In the genomic region with DNA sequence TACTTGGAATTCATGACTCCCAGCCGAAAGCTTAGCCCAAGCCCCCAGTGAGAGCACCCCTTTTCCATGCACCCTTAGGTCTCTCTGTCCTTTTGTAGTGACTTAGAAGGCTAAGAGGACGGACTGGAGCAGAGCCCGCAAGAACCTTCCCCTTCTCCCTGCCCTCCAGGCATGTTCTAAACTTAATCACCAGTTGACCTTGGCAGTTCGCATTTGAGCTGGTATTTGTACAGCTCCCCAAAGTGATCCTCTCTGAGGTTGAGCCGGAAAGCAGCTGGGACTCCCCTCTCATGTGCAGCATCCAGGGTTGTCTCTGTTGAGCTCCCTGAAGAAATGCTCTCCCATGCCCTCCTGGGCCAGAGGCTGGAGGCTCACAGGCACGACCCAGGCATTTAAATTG, we compare ENCODE assay signal across 13 mouse cellular contexts.
"Had no signal": no experiment of that assay in that cellular context is flagged by ENCODE, and none has a peak within 500 bp of the region (broad histone marks: within the 10 kb centered on the region; RNA-seq: fewer than 3 reads in every experiment).

No protein-coding gene starts in this region.

- H3K27ac ChIP-seq: left cerebral cortex, adult 2 months; limb, embryonic 10.5 days; liver, embryonic 15.5 days; midbrain, embryonic 10.5 days; midbrain, embryonic 15.5 days; neural tube, embryonic 13.5 days; stomach, postnatal 0 days had no signal

- H3K9ac ChIP-seq: liver, embryonic 15.5 days; midbrain, embryonic 15.5 days; neural tube, embryonic 13.5 days had no signal

- H3K4me2 ChIP-seq: liver, embryonic 11.5 days; liver, embryonic 15.5 days; midbrain, embryonic 15.5 days; neural tube, embryonic 13.5 days had no signal

- ATAC-seq: lung, postnatal 0 days; midbrain, embryonic 15.5 days had no signal

- H3K4me1 ChIP-seq: midbrain, embryonic 15.5 days; neural tube, embryonic 13.5 days had no signal

- H3K9me3 ChIP-seq: limb, embryonic 10.5 days; liver, embryonic 15.5 days; midbrain, embryonic 10.5 days; midbrain, embryonic 15.5 days; neural tube, embryonic 13.5 days had no signal

- H3K36me3 ChIP-seq: limb, embryonic 10.5 days; liver, embryonic 15.5 days; midbrain, embryonic 10.5 days; midbrain, embryonic 15.5 days; neural tube, embryonic 13.5 days had no signal

- DNase-seq: kidney, postnatal 10 days; lung, adult 2 months; lung, postnatal 4 days; thymus, postnatal 4 days had no signal

- H3K27me3 ChIP-seq: midbrain, embryonic 15.5 days; neural tube, embryonic 13.5 days had no signal

- H3K4me3 ChIP-seq: left cerebral cortex, adult 2 months; limb, embryonic 10.5 days; liver, embryonic 15.5 days; midbrain, embryonic 10.5 days; midbrain, embryonic 15.5 days; neural tube, embryonic 13.5 days had no signal
